Mouse (Mus musculus) liver, postnatal 0 days (tissue): Measurements from ENCODE around the gene Pparg. TPM values are rescaled to one million over a fixed set of nuclear protein-coding genes. Genes with fewer than 3 reads are reported as not detected.

Experiments
- ATAC-seq: fragments of 200-750 bp; cut with Nextera tagmentation; 2 replicates; pipeline ENCODE4 v1.8.0; 2017; ENCODE audit warnings: mild to moderate bottlenecking, moderate library complexity
- DNase-seq: peaks from one replicate; pipeline ENCODE4 v3.0.0-alpha.2; 2016
- H3K27ac ChIP-seq: fragments of 300-500 bp; sonication (generic); 2 replicates; pipeline ENCODE4 v1.5.1; 2014; ENCODE audit warnings: antibody characterized with exemption, moderate library complexity, mild to moderate bottlenecking, low read depth
- H3K27me3 ChIP-seq: fragments of 300-500 bp; sonication (generic); 2 replicates; pipeline ENCODE4 v1.6.1; 2014; ENCODE audit warnings: low read length, control low read depth, mixed read lengths; ENCODE audit not compliant: insufficient read depth
- H3K36me3 ChIP-seq: fragments of 300-500 bp; sonication (generic); replicated peaks from 2 replicates; pipeline ENCODE4 v1.6.1; 2014; ENCODE audit warnings: mild to moderate bottlenecking, control low read depth, low read length, moderate library complexity, mixed read lengths; ENCODE audit not compliant: insufficient read depth
- H3K4me1 ChIP-seq: fragments of 300-500 bp; sonication (generic); 2 replicates; pipeline ENCODE4 v1.6.1; 2014; ENCODE audit warnings: antibody characterized with exemption, mild to moderate bottlenecking, control low read depth; ENCODE audit not compliant: insufficient read depth
- H3K4me2 ChIP-seq: fragments of 300-500 bp; sonication (generic); 2 replicates; pipeline ENCODE4 v1.6.1; 2014; ENCODE audit warnings: low read depth, mild to moderate bottlenecking, low read length, moderate library complexity, mixed read lengths
- H3K4me3 ChIP-seq: fragments of 300-500 bp; sonication (generic); 2 replicates; pipeline ENCODE4 v1.5.1; 2014; ENCODE audit warnings: low read depth, low read length
- H3K9ac ChIP-seq: fragments of 300-500 bp; sonication (generic); replicated peaks from 2 replicates; pipeline ENCODE4 v1.6.1; 2014; ENCODE audit warnings: mild to moderate bottlenecking, moderate library complexity
- H3K9me3 ChIP-seq: fragments of 300-500 bp; sonication (generic); 2 replicates; pipeline ENCODE4 v1.6.1; 2016; ENCODE audit warnings: mild to moderate bottlenecking, control low read depth, low read length, mixed read lengths
- CTCF ChIP-seq: sonication (generic); IDR thresholded peaks from 2 replicates; pipeline ENCODE4 v1.5.1; 2016; ENCODE audit warnings: antibody characterized with exemption, low read depth
- EP300 ChIP-seq: IDR thresholded peaks from 2 replicates; pipeline ENCODE4 v1.6.1; 2016; ENCODE audit warnings: antibody characterized with exemption, low read depth, mild to moderate bottlenecking
- WGBS: fragments of 180-500 bp; shearing (Covaris S2); extraction: QIAGEN DNeasy Blood & Tissue Kit; methylation state at CpG from one replicate; pipeline ENCODE4 v1.1.7; 2014; ENCODE audit not compliant: insufficient replicate concordance; 5-methylcytosine and 5-hydroxymethylcytosine counted together
- polyA plus RNA-seq: library from polyadenylated mRNA; unstranded; fragments of >200 nt; fragmentation: Nextera tagmentation; extraction: Ambion mirVana; gene quantifications from 2 replicates; pipeline ENCODE4 v1.2.1, GENCODE M21; 2015

Pparg gene
- polyA plus RNA-seq, 1 experiment from 2014 or later, result 4.9 TPM

GRCm38 (mm10) chr6:115464661-115465060 lies 103.9 kb downstream of the Pparg start:
- ATAC-seq, result no peak

GRCm38 (mm10) chr6:115465463-115465862 lies 104.7 kb downstream of the Pparg start:
- H3K36me3 ChIP-seq, result no peaks in the 10 kb centered on the region
- no peaks in the 10 kb centered on the region for H3K9me3 ChIP-seq
- no peak overlapping the region for H3K4me3 ChIP-seq
- peak overlapping the region; percentile 57; the same call in 1 of the 2 replicates for H3K27ac ChIP-seq
- no peak overlapping the region for H3K9ac ChIP-seq
- H3K4me1 ChIP-seq, result peaks cover 16% of the 10 kb centered on the region
- DNase-seq (no peak), ATAC-seq (peak; percentile 77)
- no peak overlapping the region for H3K4me2 ChIP-seq
- 62% methylated on average over 2 of the region's 2 CpGs for WGBS
- TF ChIP-seq EP300 (no peak), CTCF (no peak)
- H3K27me3 ChIP-seq, result no peaks in the 10 kb centered on the region

More at GRCm38 (mm10) chr6:115464661-115465060, 103.9 kb downstream of the Pparg start:
- H3K27me3 ChIP-seq, result no peaks in the 10 kb centered on the region
- H3K9me3 ChIP-seq, result no peaks in the 10 kb centered on the region
- H3K9ac ChIP-seq, result no peak overlapping the region
- no peak for TF ChIP-seq CTCF
- no peak for TF ChIP-seq EP300
- no peak overlapping the region for H3K4me3 ChIP-seq
- no peak overlapping the region for H3K27ac ChIP-seq
- WGBS, result 36% methylated on average over 3 of the region's 3 CpGs
- no peak for DNase-seq
- H3K4me2 ChIP-seq, result no peak overlapping the region
- no peaks in the 10 kb centered on the region for H3K36me3 ChIP-seq
- peaks cover 10% of the 10 kb centered on the region for H3K4me1 ChIP-seq

GRCm38 (mm10) chr6:115465876-115466275 lies 105.1 kb downstream of the Pparg start:
- no peak for DNase-seq
- no peak overlapping the region for H3K9ac ChIP-seq
- H3K36me3 ChIP-seq, result no peaks in the 10 kb centered on the region
- no peaks in the 10 kb centered on the region for H3K9me3 ChIP-seq
- no peak overlapping the region for H3K4me2 ChIP-seq
- ATAC-seq, result 0 out of 2 replicates have a peak, but pooled peaks have one; percentile 26
- TF ChIP-seq EP300 (no peak), CTCF (no peak)
- H3K27me3 ChIP-seq, result no peaks in the 10 kb centered on the region
- peak overlapping the region; percentile 57 for H3K27ac ChIP-seq
- H3K4me1 ChIP-seq, result peaks cover 16% of the 10 kb centered on the region
- H3K4me3 ChIP-seq, result no peak overlapping the region
- 30% methylated on average over 4 of the region's 4 CpGs for WGBS

GRCm38 (mm10) chr6:115466601-115467000 lies 105.8 kb downstream of the Pparg start:
- no peak overlapping the region for H3K4me3 ChIP-seq
- no peak overlapping the region for H3K9ac ChIP-seq
- DNase-seq, result no peak
- no peaks in the 10 kb centered on the region for H3K27me3 ChIP-seq
- TF ChIP-seq EP300 (no peak), CTCF (no peak)
- WGBS, result 43% methylated on average over 3 of the region's 3 CpGs
- H3K4me2 ChIP-seq, result no peak overlapping the region
- H3K9me3 ChIP-seq, result no peaks in the 10 kb centered on the region
- no peak for ATAC-seq
- peaks cover 16% of the 10 kb centered on the region for H3K4me1 ChIP-seq
- H3K36me3 ChIP-seq, result no peaks in the 10 kb centered on the region
- H3K27ac ChIP-seq, result peak overlapping the region; percentile 57; the same call in 1 of the 2 replicates

- Histone ChIP-seq H3K36me3 (no peaks in the 10 kb centered on the region), H3K4me3 (no peak overlapping the region), H3K9ac (no peak overlapping the region), H3K4me2 (no peak overlapping the region), H3K27me3 (no peaks in the 10 kb centered on the region), H3K4me1 (peaks cover 9% of the 10 kb centered on the region; the same call in 1 of the 2 replicates), H3K9me3 (no peaks in the 10 kb centered on the region), H3K27ac (no peak overlapping the region)
- WGBS, result 49% methylated on average over 3 of the region's 3 CpGs
- ATAC-seq (no peak), DNase-seq (no peak)
- TF ChIP-seq EP300, result no peak
- TF ChIP-seq CTCF, result no peak
Measured at GRCm38 (mm10) chr6:115469666-115470581, 109.2 kb downstream of the Pparg start.

- H3K4me3 ChIP-seq, result no peak overlapping the region
- H3K27ac ChIP-seq, result no peak overlapping the region
- no peaks in the 10 kb centered on the region for H3K36me3 ChIP-seq
- TF ChIP-seq EP300, result no peak
- TF ChIP-seq CTCF, result no peak
- no peaks in the 10 kb centered on the region for H3K27me3 ChIP-seq
- H3K9me3 ChIP-seq, result no peaks in the 10 kb centered on the region
- no peak overlapping the region for H3K4me2 ChIP-seq
- H3K4me1 ChIP-seq, result peaks cover 16% of the 10 kb centered on the region
- DNase-seq (no peak), ATAC-seq (no peak)
- no peak overlapping the region for H3K9ac ChIP-seq
Measured at GRCm38 (mm10) chr6:115471956-115472355, 111.2 kb downstream of the Pparg start.
